Mouse (Mus musculus): ENCODE results near the gene Sprr2a3. TPM values are rescaled to one million over a fixed set of nuclear protein-coding genes. Genes with fewer than 3 reads are reported as not detected.

The Sprr2a3 gene
- total RNA-seq, 2 experiments from 2014 or later, result not detected

DNA sequence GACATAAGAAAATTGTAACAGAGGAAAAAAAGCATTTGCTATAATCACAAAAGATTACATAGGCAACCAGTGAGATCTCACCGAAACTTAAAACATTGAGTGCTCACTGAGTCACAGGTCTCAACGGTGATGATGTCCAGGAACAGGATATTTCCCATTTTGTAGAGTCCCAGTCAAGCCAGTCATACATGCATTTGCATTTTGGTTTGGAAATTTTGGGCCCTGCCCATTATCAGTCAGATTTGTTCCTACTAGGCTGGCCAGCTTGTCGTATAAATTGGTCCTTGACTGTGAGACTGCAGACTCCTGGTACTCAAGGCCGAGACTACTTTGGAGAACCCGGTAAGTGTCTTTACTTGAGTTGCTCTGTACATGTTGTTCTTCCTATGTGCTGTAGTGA lies 53.6 kb downstream of the Sprr2a3 start, which contains the start of gene Sprr2d:
TSS of gene Sprr2d (plus strand) at position 301 of the 400 bp plus-strand sequence.
- no peak for DNase-seq
- intact Hi-C loops (cut with DNase I), result no loop called here

Other genes with a start within 250 kb of the Sprr2a3 start
- 1 to 10 TPM; 6.4 to 6.5 TPM for gene Lor, start 202.3 kb upstream of the Sprr2a3 start, total RNA-seq (2021)
- gene Prr9, start 161.5 kb upstream of the Sprr2a3 start, total RNA-seq (2021), result not detected
- not detected for gene Lelp1, start 142.7 kb upstream of the Sprr2a3 start, total RNA-seq (2021)
- gene Sprr2a1, start 69.6 kb upstream of the Sprr2a3 start, total RNA-seq (2021), result not detected
- not detected for gene Sprr2a2, start 69.5 kb upstream of the Sprr2a3 start, total RNA-seq (2021)
- not detected for gene Sprr2b, start 31.2 kb downstream of the Sprr2a3 start, total RNA-seq (2021)
- gene Sprr2d, start 53.7 kb downstream of the Sprr2a3 start, total RNA-seq (2021), result not detected
- not detected for gene Sprr2e, start 66.7 kb downstream of the Sprr2a3 start, total RNA-seq (2021)
- not detected for gene Sprr2f, start 79.8 kb downstream of the Sprr2a3 start, total RNA-seq (2021)
- not detected for gene Sprr2h, start 100.3 kb downstream of the Sprr2a3 start, total RNA-seq (2021)
- not detected for gene Sprr2i, start 122.6 kb downstream of the Sprr2a3 start, total RNA-seq (2021)
- not detected for gene Sprr2j-ps, start 132.7 kb downstream of the Sprr2a3 start, total RNA-seq (2021)
- gene Gm9774, start 144.0 kb downstream of the Sprr2a3 start, total RNA-seq (2021), result 1 to 10 TPM; 2.9 to 3.4 TPM
- gene Sprr2k, start 147.2 kb downstream of the Sprr2a3 start, total RNA-seq (2021), result not detected
- not detected for gene Sprr1b, start 153.4 kb downstream of the Sprr2a3 start, total RNA-seq (2021)
- gene Sprr3, start 173.3 kb downstream of the Sprr2a3 start, total RNA-seq (2021), result not detected
- gene Sprr1a, start 200.5 kb downstream of the Sprr2a3 start, total RNA-seq (2021), result not detected
- gene Sprr4, start 215.1 kb downstream of the Sprr2a3 start, total RNA-seq (2021), result not detected
- gene 2310046K23Rik, start 249.1 kb downstream of the Sprr2a3 start, total RNA-seq (2021), result not detected

All from left cerebral cortex, postnatal 4 days (tissue).